Mouse (Mus musculus): ENCODE measurements around the gene Selenom.

DNA sequence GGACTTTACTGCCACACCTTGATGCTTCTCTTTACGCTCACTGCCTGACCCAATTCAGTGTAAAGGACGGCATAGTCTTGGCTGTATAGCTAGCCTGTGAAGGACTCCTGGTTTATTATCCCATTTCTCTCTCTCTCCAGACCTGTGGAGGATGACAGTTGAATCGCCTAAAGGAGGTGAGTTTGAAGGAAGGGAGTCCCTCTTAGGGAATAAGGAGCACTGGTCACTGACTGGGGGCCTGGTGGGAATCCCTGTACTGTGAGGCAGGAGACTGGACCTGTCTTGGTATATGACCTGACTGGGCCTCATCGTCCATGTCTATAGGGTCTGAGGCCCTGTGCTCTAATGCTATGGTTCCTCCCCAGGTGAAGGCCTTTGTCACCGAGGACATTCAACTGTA is 1.6 kb downstream of the Selenom start:
- TF ChIP-seq CTCF (conservative IDR thresholded peaks at IDR 0.05 in 1 of 2, IDR thresholded peaks at IDR 0.05 in 1 of 2; ENCODE audit: low read depth in 2 of 2, low read length in 2 of 2) (no peak), GABPA (IDR thresholded peaks at IDR 0.05; ENCODE audit: insufficient replicate concordance, low read depth, low read length) (no peak), USF1 (IDR thresholded peaks at IDR 0.05; ENCODE audit: low read depth, low read length) (no peak), NRF1 (IDR thresholded peaks at IDR 0.05; ENCODE audit: low read depth, low read length) (no peak), POLR2AphosphoS2 (IDR thresholded peaks at IDR 0.05; ENCODE audit: low read depth, low read length) (no peak), CHD2 (IDR thresholded peaks at IDR 0.05; ENCODE audit: low read length) (no peak), POLR2A (IDR thresholded peaks at IDR 0.05; ENCODE audit: low read depth, low read length) (no peak), MAFK (IDR thresholded peaks at IDR 0.05; ENCODE audit: insufficient replicate concordance, low read length) (no peak), TBP (conservative IDR thresholded peaks at IDR 0.05; ENCODE audit: low read depth, low read length) (no peak)

Measured in CH12.LX (cell line).